Mouse (Mus musculus): ENCODE results near the gene Wfikkn2. TPM values are rescaled to one million over a fixed set of nuclear protein-coding genes. Genes with fewer than 3 reads are reported as not detected.
A peak's percentile ranks its signal among the peaks of the same experiment; 100 is the strongest.

Wfikkn2 gene
- total and polyA plus RNA-seq, 2 experiments from 2014 or later: 10.1 to 10.4 TPM

DNA sequence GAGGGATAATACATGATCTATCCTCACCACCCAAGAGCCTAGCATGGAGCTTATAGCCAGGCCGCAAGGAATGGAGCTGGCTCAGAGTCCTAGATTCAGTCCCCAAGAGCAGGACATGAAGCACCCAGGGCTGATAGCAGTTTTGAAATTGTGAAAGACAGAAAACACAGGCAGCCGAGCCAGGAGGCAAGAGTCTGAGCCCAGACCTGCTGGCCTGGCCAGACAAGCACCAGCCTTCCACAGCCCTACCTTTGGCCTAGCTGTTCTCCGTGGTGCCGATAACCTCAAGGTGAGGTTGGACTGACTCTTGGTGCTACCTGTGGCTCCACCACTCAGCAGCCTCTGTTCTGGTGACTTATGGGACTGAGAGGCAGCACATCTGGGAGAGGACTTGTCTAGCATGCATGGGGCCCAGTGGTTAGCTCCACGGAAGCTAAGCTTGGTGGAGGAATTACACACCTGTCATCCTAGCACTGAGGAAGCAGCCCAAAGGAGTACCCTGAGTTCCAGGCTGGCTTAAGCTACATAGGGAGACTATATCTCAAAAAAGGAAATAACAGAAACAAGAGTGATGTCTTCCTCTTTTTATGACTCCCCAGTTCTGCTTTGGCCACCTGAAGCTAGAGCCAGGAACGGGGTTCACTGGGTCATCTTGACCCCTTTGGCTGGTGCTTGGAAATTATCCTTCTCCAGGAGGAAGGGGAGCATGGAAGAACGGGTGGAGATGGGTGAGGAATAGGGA lies 47.2 kb downstream of the Wfikkn2 start:
- no peak for TF ChIP-seq CTCF (IDR thresholded peaks at IDR 0.05; ENCODE audit: low read depth)
- Histone ChIP-seq H3K4me3 (ENCODE audit: low read length) (no peak overlapping the region), H3K27ac (no peak overlapping the region), H3K9me3 (ENCODE audit: low read length) (no peaks in the 10 kb centered on the region), H3K9ac (replicated peaks; ENCODE audit: low read length) (no peak overlapping the region), H3K27me3 (ENCODE audit: insufficient read depth, low read length) (no peaks in the 10 kb centered on the region), H3K36me3 (ENCODE audit: insufficient read depth, low read length) (no peaks in the 10 kb centered on the region), H3K4me1 (ENCODE audit: insufficient read depth, low read length) (no peaks in the 10 kb centered on the region), H3K4me2 (ENCODE audit: low read depth, low read length) (no peak overlapping the region)
- ATAC-seq: no peak
- no peak for DNase-seq (ENCODE audit: low spot score)
- 92% methylated on average over 7 of the region's 7 CpGs for WGBS

GRCm38 (mm10) chr11:94196311-94196710 lies 49.5 kb downstream of the Wfikkn2 start:
- H3K27ac ChIP-seq: no peak overlapping the region
- TF ChIP-seq CTCF (IDR thresholded peaks at IDR 0.05; ENCODE audit: low read depth): no peak
- no peaks in the 10 kb centered on the region for H3K4me1 ChIP-seq (ENCODE audit: insufficient read depth, low read length)
- H3K9ac ChIP-seq (replicated peaks; ENCODE audit: low read length): no peak overlapping the region
- H3K36me3 ChIP-seq (ENCODE audit: insufficient read depth, low read length): no peaks in the 10 kb centered on the region
- DNase-seq (ENCODE audit: low spot score): no peak
- H3K27me3 ChIP-seq (ENCODE audit: insufficient read depth, low read length): no peaks in the 10 kb centered on the region
- WGBS: 84% methylated on average over 3 of the region's 3 CpGs
- ATAC-seq: no peak
- H3K4me2 ChIP-seq (ENCODE audit: low read depth, low read length): no peak overlapping the region
- no peaks in the 10 kb centered on the region for H3K9me3 ChIP-seq (ENCODE audit: low read length)
- H3K4me3 ChIP-seq (ENCODE audit: low read length): no peak overlapping the region

DNA sequence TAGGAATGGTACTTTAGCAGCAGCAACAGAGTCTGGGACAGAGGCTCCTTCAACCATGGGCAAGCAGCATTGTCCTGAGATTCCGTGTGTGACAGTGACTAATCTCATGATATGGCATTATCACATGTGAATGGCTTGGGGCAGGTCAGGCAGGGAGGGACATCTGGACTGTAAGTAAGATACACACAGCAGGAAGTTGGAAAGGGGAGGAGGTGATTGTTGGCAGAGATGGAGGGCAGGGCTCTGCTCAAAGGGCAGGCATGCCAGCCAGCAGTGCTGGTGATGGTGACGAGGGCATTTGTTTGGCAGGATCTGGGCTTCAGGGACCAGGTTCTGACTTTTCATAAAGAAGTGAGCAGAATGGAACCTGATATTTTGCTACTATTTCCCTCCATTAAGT lies 52.7 kb downstream of the Wfikkn2 start:
- H3K9ac ChIP-seq (replicated peaks; ENCODE audit: low read length): no peak overlapping the region
- peak; percentile 56 for DNase-seq (ENCODE audit: low spot score)
- 36% methylated on average over 2 of the region's 2 CpGs for WGBS

GRCm38 (mm10) chr11:94190665-94191064 lies 55.1 kb downstream of the Wfikkn2 start:
- Histone ChIP-seq H3K27me3 (ENCODE audit: insufficient read depth, low read length) (no peaks in the 10 kb centered on the region), H3K36me3 (ENCODE audit: insufficient read depth, low read length) (no peaks in the 10 kb centered on the region), H3K9me3 (ENCODE audit: low read length) (no peaks in the 10 kb centered on the region), H3K4me1 (ENCODE audit: insufficient read depth, low read length) (no peaks in the 10 kb centered on the region), H3K27ac (no peak overlapping the region), H3K4me2 (ENCODE audit: low read depth, low read length) (no peak overlapping the region), H3K9ac (replicated peaks; ENCODE audit: low read length) (no peak overlapping the region), H3K4me3 (ENCODE audit: low read length) (no peak overlapping the region)
- DNase-seq (ENCODE audit: low spot score): no peak
- TF ChIP-seq CTCF (IDR thresholded peaks at IDR 0.05; ENCODE audit: low read depth): no peak
- WGBS: 85% methylated on average over 5 of the region's 5 CpGs
- no peak for ATAC-seq

More for the DNA sequence above, 52.7 kb downstream of the Wfikkn2 start:
- Histone ChIP-seq H3K27me3 (ENCODE audit: insufficient read depth, low read length) (no peaks in the 10 kb centered on the region), H3K4me2 (ENCODE audit: low read depth, low read length) (no peak overlapping the region), H3K4me1 (ENCODE audit: insufficient read depth, low read length) (no peaks in the 10 kb centered on the region), H3K27ac (no peak overlapping the region), H3K36me3 (ENCODE audit: insufficient read depth, low read length) (no peaks in the 10 kb centered on the region), H3K9me3 (ENCODE audit: low read length) (no peaks in the 10 kb centered on the region), H3K4me3 (ENCODE audit: low read length) (no peak overlapping the region)
- peak; percentile 49; the same call in 1 of the 2 replicates for ATAC-seq
- no peak for TF ChIP-seq CTCF (IDR thresholded peaks at IDR 0.05; ENCODE audit: low read depth)

- Histone ChIP-seq H3K4me2 (ENCODE audit: low read depth, low read length) (no peak overlapping the region), H3K9ac (replicated peaks; ENCODE audit: low read length) (no peak overlapping the region), H3K27ac (peak overlapping the region; percentile 41; the same call in 1 of the 2 replicates), H3K27me3 (ENCODE audit: insufficient read depth, low read length) (no peaks in the 10 kb centered on the region), H3K4me1 (ENCODE audit: insufficient read depth, low read length) (no peaks in the 10 kb centered on the region), H3K4me3 (ENCODE audit: low read length) (no peak overlapping the region), H3K9me3 (ENCODE audit: low read length) (no peaks in the 10 kb centered on the region), H3K36me3 (ENCODE audit: insufficient read depth, low read length) (no peaks in the 10 kb centered on the region)
- DNase-seq (ENCODE audit: low spot score) (no peak), ATAC-seq (no peak)
- TF ChIP-seq CTCF (IDR thresholded peaks at IDR 0.05; ENCODE audit: low read depth): no peak
- 48% methylated on average over 10 of the region's 10 CpGs for WGBS
Observed at GRCm38 (mm10) chr11:94189579-94189978, 56.2 kb downstream of the Wfikkn2 start.

Other genes starting within 250 kb of the Wfikkn2 start
- 110 and 114 TPM in 2 replicates for gene Spag9, start 249.9 kb downstream of the Wfikkn2 start, total RNA-seq (2014; rRNA removed)
- gene Spag9, start 249.9 kb downstream of the Wfikkn2 start, polyA plus RNA-seq (2015; fragmentation: Nextera tagmentation; extraction: Ambion mirVana): 84.8 and 89.1 TPM in 2 replicates
- 13.2 and 20.1 TPM in 2 replicates for gene Tob1, start 34.6 kb downstream of the Wfikkn2 start, total RNA-seq (2014; rRNA removed)
- gene Tob1, start 34.6 kb downstream of the Wfikkn2 start, polyA plus RNA-seq (2015; fragmentation: Nextera tagmentation; extraction: Ambion mirVana): 33.9 and 34.8 TPM in 2 replicates
- gene Gm21885, start 35.9 kb upstream of the Wfikkn2 start, total RNA-seq (2014; rRNA removed): not detected in 2 replicates
- gene Gm21885, start 35.9 kb upstream of the Wfikkn2 start, polyA plus RNA-seq (2015; fragmentation: Nextera tagmentation; extraction: Ambion mirVana): 0.24 TPM in 1 of 2 replicates, not detected in the other
- gene Luc7l3, start 76.0 kb upstream of the Wfikkn2 start, total RNA-seq (2014; rRNA removed): 36.8 and 44.3 TPM in 2 replicates
- 101 and 115 TPM in 2 replicates for gene Luc7l3, start 76.0 kb upstream of the Wfikkn2 start, polyA plus RNA-seq (2015; fragmentation: Nextera tagmentation; extraction: Ambion mirVana)
- 48.1 and 69.1 TPM in 2 replicates for gene Ankrd40, start 82.0 kb upstream of the Wfikkn2 start, total RNA-seq (2014; rRNA removed)
- 15.1 and 16.2 TPM in 2 replicates for gene Ankrd40, start 82.0 kb upstream of the Wfikkn2 start, polyA plus RNA-seq (2015; fragmentation: Nextera tagmentation; extraction: Ambion mirVana)
- gene Abcc3, start 147.0 kb upstream of the Wfikkn2 start, total RNA-seq (2014; rRNA removed): 4.5 and 4.7 TPM in 2 replicates
- gene Abcc3, start 147.0 kb upstream of the Wfikkn2 start, polyA plus RNA-seq (2015; fragmentation: Nextera tagmentation; extraction: Ambion mirVana): 1.0 and 1.8 TPM in 2 replicates
- gene Cacna1g, start 228.2 kb upstream of the Wfikkn2 start, total RNA-seq (2014; rRNA removed): 87.7 and 90.3 TPM in 2 replicates
- gene Cacna1g, start 228.2 kb upstream of the Wfikkn2 start, polyA plus RNA-seq (2015; fragmentation: Nextera tagmentation; extraction: Ambion mirVana): 10.0 and 10.4 TPM in 2 replicates
- gene Spata20, start 240.2 kb upstream of the Wfikkn2 start, total RNA-seq (2014; rRNA removed): 1.5 and 11.8 TPM in 2 replicates
- gene Spata20, start 240.2 kb upstream of the Wfikkn2 start, polyA plus RNA-seq (2015; fragmentation: Nextera tagmentation; extraction: Ambion mirVana): 1.0 and 1.6 TPM in 2 replicates

All from hindbrain, postnatal 0 days (tissue).